Mouse (Mus musculus): Measurements from ENCODE around the gene Actl7b.
A peak's percentile ranks its signal among the peaks of the same experiment; 100 is the strongest.

The Actl7b gene

GRCm38 (mm10) chr4:56721469-56721868 is 19.8 kb downstream of the Actl7b start:
- H3K36me3 ChIP-seq (ENCODE audit: insufficient read depth, low read length) = no peaks in the 10 kb centered on the region
- H3K4me3 ChIP-seq (replicated peaks; ENCODE audit: low read length) = no peak overlapping the region
- peaks cover 23% of the 10 kb centered on the region for H3K4me1 ChIP-seq (replicated peaks; ENCODE audit: low read depth, low read length)
- H3K9me3 ChIP-seq (ENCODE audit: low read length) = no peaks in the 10 kb centered on the region
- H3K27me3 ChIP-seq (ENCODE audit: insufficient read depth, low read length) = peaks cover 3% of the 10 kb centered on the region; the same call in 1 of the 2 replicates
- TF ChIP-seq CTCF (conservative IDR thresholded peaks at IDR 0.05; ENCODE audit: low read length) (peak; percentile 77), NANOG (IDR thresholded peaks at IDR 0.05; ENCODE audit: borderline replicate concordance, low read length) (no peak)

- peaks cover 28% of the 10 kb centered on the region for H3K4me1 ChIP-seq (replicated peaks; ENCODE audit: low read depth, low read length)
- peaks cover 3% of the 10 kb centered on the region; the same call in 1 of the 2 replicates for H3K27me3 ChIP-seq (ENCODE audit: insufficient read depth, low read length)
- H3K9me3 ChIP-seq (ENCODE audit: low read length) = no peaks in the 10 kb centered on the region
- TF ChIP-seq CTCF (conservative IDR thresholded peaks at IDR 0.05; ENCODE audit: low read length) = no peak
- TF ChIP-seq POU5F1 (IDR thresholded peaks at IDR 0.05; ENCODE audit: borderline replicate concordance, low read length) = no peak
- no peak for TF ChIP-seq NANOG (IDR thresholded peaks at IDR 0.05; ENCODE audit: borderline replicate concordance, low read length)
- H3K36me3 ChIP-seq (ENCODE audit: insufficient read depth, low read length) = no peaks in the 10 kb centered on the region
- H3K4me3 ChIP-seq (replicated peaks; ENCODE audit: low read length) = no peak overlapping the region
Measured at GRCm38 (mm10) chr4:56720403-56720802, 20.8 kb downstream of the Actl7b start.

DNA sequence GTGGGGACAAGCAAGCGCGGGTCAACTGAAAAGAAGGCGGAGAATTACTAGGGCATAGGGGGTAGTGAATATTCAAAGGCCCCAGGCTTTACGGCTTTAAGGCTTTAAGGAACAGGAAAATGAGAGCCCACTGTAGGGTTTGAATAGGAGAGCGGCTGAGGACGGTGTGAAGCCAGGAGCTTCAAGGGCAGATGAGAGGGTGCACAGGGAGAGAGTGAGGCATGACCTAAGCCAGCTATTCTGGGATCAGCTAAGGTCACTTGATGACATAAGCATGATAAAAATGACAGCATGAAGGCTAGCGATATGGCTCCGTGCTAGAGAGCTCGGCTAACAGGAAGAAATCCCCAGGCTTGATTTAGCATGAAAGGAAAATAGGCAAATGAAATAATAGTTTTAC is 21.8 kb downstream of the Actl7b start:
- H3K36me3 ChIP-seq (ENCODE audit: insufficient read depth, low read length) = no peaks in the 10 kb centered on the region
- H3K4me3 ChIP-seq (replicated peaks; ENCODE audit: low read length) = no peak overlapping the region
- TF ChIP-seq NANOG (IDR thresholded peaks at IDR 0.05; ENCODE audit: borderline replicate concordance, low read length) = no peak
- TF ChIP-seq CTCF (conservative IDR thresholded peaks at IDR 0.05; ENCODE audit: low read length) = no peak
- no peak for TF ChIP-seq POU5F1 (IDR thresholded peaks at IDR 0.05; ENCODE audit: borderline replicate concordance, low read length)
- no peaks in the 10 kb centered on the region for H3K9me3 ChIP-seq (ENCODE audit: low read length)
- H3K27me3 ChIP-seq (ENCODE audit: insufficient read depth, low read length) = peaks cover 3% of the 10 kb centered on the region; the same call in 1 of the 2 replicates
- H3K4me1 ChIP-seq (replicated peaks; ENCODE audit: low read depth, low read length) = peaks cover 37% of the 10 kb centered on the region

DNA sequence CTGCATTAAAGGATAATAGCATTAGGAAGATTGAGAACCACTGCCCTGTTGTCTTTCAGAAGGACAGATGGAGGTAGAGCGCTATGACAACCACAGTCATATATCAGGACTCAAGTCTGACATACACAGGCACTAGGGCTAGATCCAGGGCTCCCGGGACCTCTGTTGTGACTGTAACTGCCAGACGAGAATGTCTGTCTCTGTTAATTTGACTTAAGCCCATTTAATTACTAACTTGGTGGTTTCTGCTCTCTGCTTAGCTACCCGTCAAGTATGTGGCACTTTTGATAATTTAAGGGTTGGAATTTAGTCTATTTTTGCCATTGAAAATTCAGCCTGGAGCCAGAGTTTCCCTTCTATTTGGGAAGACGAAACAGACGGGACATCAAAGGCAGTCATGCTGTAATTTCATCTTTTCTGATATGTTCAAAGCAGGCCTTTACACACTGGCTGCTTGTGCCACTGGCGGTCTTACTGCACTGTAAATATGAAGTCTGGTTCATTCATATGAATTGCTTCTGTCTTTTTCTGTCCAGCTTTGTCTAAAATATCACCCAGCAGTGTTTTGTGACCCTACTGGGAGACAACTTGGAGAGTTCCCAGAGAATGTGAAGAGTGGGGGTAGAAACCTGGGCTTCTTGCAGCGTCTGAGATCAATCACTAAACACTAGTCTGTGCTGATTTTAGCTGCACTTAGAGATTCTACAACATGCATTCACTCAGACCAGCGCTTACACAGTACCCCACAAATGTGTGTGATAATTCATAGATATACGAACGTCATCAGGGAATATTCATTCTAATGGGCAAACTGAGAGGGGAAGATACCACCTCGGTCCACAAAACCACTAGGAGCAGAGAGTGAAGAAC is 22.4 kb downstream of the Actl7b start:
- H3K27me3 ChIP-seq (ENCODE audit: insufficient read depth, low read length) = peaks cover 3% of the 10 kb centered on the region; the same call in 1 of the 2 replicates
- TF ChIP-seq POU5F1 (IDR thresholded peaks at IDR 0.05; ENCODE audit: borderline replicate concordance, low read length) = no peak
- TF ChIP-seq CTCF (conservative IDR thresholded peaks at IDR 0.05; ENCODE audit: low read length) = no peak
- no peak for TF ChIP-seq NANOG (IDR thresholded peaks at IDR 0.05; ENCODE audit: borderline replicate concordance, low read length)
- no peaks in the 10 kb centered on the region for H3K9me3 ChIP-seq (ENCODE audit: low read length)
- H3K36me3 ChIP-seq (ENCODE audit: insufficient read depth, low read length) = no peaks in the 10 kb centered on the region
- peaks cover 38% of the 10 kb centered on the region for H3K4me1 ChIP-seq (replicated peaks; ENCODE audit: low read depth, low read length)
- H3K4me3 ChIP-seq (replicated peaks; ENCODE audit: low read length) = no peak overlapping the region

DNA sequence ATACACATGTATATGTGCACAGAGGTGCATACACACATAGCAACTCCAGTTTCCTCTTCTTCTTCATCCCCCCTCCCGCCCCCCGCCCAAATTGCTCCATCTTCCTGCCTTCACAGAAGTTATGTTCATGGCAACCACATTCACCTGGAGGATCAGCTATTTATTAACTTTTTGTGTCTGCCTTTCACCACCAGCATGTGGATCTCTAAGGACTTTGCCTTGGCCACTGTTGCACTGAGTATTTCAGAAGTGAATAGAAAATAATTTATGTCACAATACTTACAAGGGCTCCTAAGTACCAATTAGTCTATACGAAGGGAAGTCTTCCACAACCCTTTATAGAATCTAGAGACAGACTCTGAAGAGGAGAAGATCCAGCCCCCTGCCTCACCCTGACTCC is 23.3 kb downstream of the Actl7b start:
- no peaks in the 10 kb centered on the region for H3K36me3 ChIP-seq (ENCODE audit: insufficient read depth, low read length)
- no peak overlapping the region for H3K4me3 ChIP-seq (replicated peaks; ENCODE audit: low read length)
- TF ChIP-seq POU5F1 (IDR thresholded peaks at IDR 0.05; ENCODE audit: borderline replicate concordance, low read length) (no peak), CTCF (conservative IDR thresholded peaks at IDR 0.05; ENCODE audit: low read length) (no peak), NANOG (IDR thresholded peaks at IDR 0.05; ENCODE audit: borderline replicate concordance, low read length) (no peak)
- no peaks in the 10 kb centered on the region for H3K9me3 ChIP-seq (ENCODE audit: low read length)
- H3K4me1 ChIP-seq (replicated peaks; ENCODE audit: low read depth, low read length) = peaks cover 38% of the 10 kb centered on the region
- H3K27me3 ChIP-seq (ENCODE audit: insufficient read depth, low read length) = peaks cover 3% of the 10 kb centered on the region; the same call in 1 of the 2 replicates

GRCm38 (mm10) chr4:56716801-56717200 is 24.4 kb downstream of the Actl7b start:
- no peaks in the 10 kb centered on the region for H3K9me3 ChIP-seq (ENCODE audit: low read length)
- H3K36me3 ChIP-seq (ENCODE audit: insufficient read depth, low read length) = no peaks in the 10 kb centered on the region
- peaks cover 3% of the 10 kb centered on the region; the same call in 1 of the 2 replicates for H3K27me3 ChIP-seq (ENCODE audit: insufficient read depth, low read length)
- no peak overlapping the region for H3K4me3 ChIP-seq (replicated peaks; ENCODE audit: low read length)
- peaks cover 38% of the 10 kb centered on the region for H3K4me1 ChIP-seq (replicated peaks; ENCODE audit: low read depth, low read length)
- TF ChIP-seq NANOG (IDR thresholded peaks at IDR 0.05; ENCODE audit: borderline replicate concordance, low read length) (no peak), CTCF (conservative IDR thresholded peaks at IDR 0.05; ENCODE audit: low read length) (no peak), POU5F1 (IDR thresholded peaks at IDR 0.05; ENCODE audit: borderline replicate concordance, low read length) (no peak)

DNA sequence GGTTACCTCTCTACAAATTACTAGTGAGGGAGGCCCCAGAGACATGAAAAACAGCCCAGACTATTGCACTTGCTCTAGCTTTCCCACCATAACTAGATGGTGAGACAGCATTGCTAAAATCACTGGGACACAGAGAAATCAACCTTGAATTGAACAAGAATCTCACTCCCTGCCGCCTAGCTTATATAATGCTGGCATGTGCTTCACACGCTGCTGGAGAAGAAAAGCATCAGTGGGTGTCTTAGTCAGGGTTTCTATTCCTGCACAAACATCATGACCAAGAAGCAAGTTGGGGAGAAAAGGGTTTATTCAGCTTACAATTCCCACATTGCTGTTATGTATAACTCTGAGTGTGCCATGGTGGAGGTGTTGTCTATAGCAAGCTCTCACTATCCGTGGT is 28.1 kb downstream of the Actl7b start:
- Histone ChIP-seq H3K27me3 (ENCODE audit: insufficient read depth, low read length) (0 out of 2 replicates have a peak, but pooled peaks cover 3% of the 10 kb centered on the region), H3K9me3 (ENCODE audit: low read length) (no peaks in the 10 kb centered on the region), H3K4me1 (replicated peaks; ENCODE audit: low read depth, low read length) (peaks cover 31% of the 10 kb centered on the region), H3K4me3 (replicated peaks; ENCODE audit: low read length) (no peak overlapping the region), H3K36me3 (ENCODE audit: insufficient read depth, low read length) (no peaks in the 10 kb centered on the region)
- TF ChIP-seq CTCF (conservative IDR thresholded peaks at IDR 0.05; ENCODE audit: low read length) (no peak), NANOG (IDR thresholded peaks at IDR 0.05; ENCODE audit: borderline replicate concordance, low read length) (no peak), POU5F1 (IDR thresholded peaks at IDR 0.05; ENCODE audit: borderline replicate concordance, low read length) (no peak)

DNA sequence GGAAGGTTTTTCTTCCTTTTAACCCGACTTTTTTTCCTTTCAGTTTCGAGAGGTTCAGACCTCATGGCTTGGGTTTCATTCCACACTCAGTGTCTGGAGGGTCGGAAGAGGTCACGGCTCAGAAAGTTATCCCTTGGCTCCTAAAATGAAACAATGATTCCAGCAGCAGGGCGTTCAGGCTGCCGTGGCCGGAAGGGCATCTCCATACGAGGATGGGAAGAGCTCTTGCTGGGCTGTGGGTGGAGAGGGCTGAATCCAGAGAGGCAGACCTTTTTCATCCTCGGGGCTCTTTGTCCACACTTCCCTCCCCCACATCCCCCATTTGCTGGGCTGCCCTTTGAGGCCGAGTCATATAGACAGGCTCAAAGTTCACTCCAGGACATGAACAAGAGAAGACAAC is 39.0 kb downstream of the Actl7b start:
- no peaks in the 10 kb centered on the region for H3K36me3 ChIP-seq (ENCODE audit: insufficient read depth, low read length)
- TF ChIP-seq NANOG (IDR thresholded peaks at IDR 0.05; ENCODE audit: borderline replicate concordance, low read length) (no peak), CTCF (conservative IDR thresholded peaks at IDR 0.05; ENCODE audit: low read length) (no peak), POU5F1 (IDR thresholded peaks at IDR 0.05; ENCODE audit: borderline replicate concordance, low read length) (no peak)
- H3K4me3 ChIP-seq (replicated peaks; ENCODE audit: low read length) = no peak overlapping the region
- H3K27me3 ChIP-seq (ENCODE audit: insufficient read depth, low read length) = no peaks in the 10 kb centered on the region; the same call in 1 of the 2 replicates
- H3K9me3 ChIP-seq (ENCODE audit: low read length) = no peaks in the 10 kb centered on the region
- H3K4me1 ChIP-seq (replicated peaks; ENCODE audit: low read depth, low read length) = peaks cover 21% of the 10 kb centered on the region
